Mouse (Mus musculus) kidney, adult 2 months (tissue): ENCODE results near the gene Hcn1.

Experiments
- CTCF ChIP-seq: fragments of 200-500 bp; conservative IDR thresholded peaks from 2 replicates; pipeline ENCODE4 v1.5.1; 2011; ENCODE audit warnings: low read depth, mild to moderate bottlenecking, control low read depth, low read length, moderate library complexity, mixed read lengths; ENCODE audit not compliant: insufficient read depth, insufficient read length
- POLR2A ChIP-seq: fragments of 200-500 bp; IDR thresholded peaks from one replicate; pipeline ENCODE4 v1.6.1; 2011; ENCODE audit warnings: low read depth, low read length, control low read depth

- TF ChIP-seq POLR2A: no peak
- TF ChIP-seq CTCF: no peak
These were observed 421.3 kb downstream of the Hcn1 start for GRCm38 (mm10) chr13:118023381-118023780.
